Mouse (Mus musculus): Measurements from ENCODE around the gene Midn.

Gene Midn

DNA sequence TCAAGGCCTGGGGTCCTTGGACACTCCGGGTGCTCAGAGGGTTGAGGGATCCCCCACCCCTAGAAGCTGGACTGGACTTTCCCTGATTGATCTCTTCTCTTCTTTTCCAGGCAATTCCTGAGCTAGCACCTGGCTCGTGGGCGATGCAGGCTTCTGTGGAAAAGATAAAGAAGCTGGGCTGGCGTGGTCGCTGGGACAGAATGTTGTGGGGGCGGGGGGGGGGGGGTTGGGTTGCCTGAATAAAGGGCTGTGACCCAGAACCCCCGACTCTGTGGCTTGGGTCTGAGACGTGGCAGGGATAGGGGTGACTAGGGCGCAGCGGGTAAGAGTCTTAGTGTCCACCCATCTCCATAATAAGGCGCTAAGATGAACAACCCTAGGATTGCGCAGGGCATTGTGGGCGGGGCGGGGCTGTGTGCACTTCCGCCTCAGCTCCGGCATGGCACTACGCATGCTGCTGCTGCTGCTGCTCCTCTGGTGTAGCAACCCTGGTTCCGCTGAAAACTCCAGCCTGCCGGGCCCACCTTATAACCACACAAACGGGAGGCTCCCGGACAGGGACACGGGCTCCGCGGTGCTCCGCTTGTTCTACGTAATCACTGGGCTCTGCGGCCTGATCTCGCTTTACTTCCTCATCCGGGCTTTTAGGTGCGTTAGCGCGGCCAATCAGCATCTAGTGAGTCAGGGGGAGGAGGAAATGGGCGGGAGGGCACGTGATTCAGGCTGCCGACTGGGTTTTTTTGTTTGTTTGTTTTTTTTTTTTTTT is 24.6 kb downstream of the Midn start, which contains the start of gene 1600002K03Rik:
TSS of gene 1600002K03Rik (plus strand) at position 418 of the 766 bp plus-strand sequence.
- DNase-seq, result peak; percentile 91

DNA sequence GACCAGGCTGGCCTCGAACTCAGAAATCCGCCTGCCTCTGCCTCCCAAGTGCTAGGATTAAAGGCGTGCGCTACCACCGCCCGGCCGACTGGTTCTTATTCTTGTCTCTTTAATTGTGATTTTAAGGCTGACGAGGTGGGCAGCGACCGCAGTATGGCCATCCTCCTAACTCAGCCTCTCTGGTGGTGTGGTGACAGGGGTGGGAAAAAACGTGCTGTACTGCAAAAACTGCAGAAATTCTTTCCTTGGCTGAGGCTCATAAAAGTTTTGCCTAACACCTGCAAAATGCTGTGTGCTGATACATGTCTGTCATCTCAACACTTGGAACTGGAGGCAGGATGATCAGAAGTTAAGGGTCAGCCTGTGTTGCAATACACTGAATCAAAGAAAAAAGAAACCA is 25.3 kb downstream of the Midn start:
- no peak for DNase-seq

DNA sequence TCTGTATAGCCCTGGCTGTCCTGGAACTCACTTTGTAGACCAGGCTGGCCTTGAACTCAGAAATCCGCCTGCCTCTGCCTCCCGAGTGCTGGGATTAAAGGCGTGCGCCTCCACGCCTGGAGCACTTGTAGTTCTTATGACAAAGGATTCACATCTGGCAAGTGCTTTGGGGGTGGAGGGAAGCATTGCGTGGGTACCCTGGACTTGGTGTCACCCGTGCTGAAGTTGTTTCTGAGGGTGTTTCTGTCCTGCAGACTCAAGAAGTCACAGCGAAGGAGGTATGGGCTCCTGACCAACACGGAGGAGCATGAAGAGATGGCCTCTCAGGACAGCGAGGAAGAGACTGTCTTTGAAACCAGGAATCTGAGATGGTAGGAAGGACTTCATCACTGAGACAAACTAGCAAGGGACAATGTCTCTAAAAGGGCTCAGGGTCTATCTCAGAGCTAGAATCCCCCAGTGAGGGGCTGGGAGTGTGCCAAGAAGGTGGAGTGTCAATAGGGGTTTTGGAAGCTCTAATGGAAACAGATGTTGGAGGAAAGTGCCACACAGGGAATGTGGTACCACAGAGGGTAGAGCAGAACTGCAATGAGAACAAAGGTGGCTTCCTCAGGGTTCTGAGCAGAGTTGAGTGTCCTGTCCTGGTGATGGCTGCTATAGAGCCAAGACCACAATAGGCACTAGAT is 26.0 kb downstream of the Midn start:
- peak; percentile 14 for DNase-seq

DNA sequence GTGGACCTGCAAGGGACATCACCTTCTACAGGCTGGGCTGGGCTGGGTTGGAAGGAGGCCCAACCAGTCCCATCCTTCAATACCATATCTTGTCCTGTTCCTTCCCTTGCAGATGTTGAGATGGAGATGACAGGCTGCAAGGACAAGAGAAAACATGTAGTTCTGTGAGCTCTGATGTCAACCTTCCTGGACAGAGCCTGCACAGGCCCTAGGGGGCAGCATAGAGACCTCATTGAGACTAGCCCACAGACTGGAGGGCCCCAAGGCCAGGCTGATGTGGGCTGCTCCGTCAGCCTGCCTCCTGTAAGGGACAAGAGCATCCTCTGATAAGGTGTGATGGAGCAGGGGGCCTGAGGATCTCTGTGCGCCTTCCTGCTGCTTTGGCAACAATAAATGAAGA is 26.6 kb downstream of the Midn start:
- peak; percentile 77 for DNase-seq

DNA sequence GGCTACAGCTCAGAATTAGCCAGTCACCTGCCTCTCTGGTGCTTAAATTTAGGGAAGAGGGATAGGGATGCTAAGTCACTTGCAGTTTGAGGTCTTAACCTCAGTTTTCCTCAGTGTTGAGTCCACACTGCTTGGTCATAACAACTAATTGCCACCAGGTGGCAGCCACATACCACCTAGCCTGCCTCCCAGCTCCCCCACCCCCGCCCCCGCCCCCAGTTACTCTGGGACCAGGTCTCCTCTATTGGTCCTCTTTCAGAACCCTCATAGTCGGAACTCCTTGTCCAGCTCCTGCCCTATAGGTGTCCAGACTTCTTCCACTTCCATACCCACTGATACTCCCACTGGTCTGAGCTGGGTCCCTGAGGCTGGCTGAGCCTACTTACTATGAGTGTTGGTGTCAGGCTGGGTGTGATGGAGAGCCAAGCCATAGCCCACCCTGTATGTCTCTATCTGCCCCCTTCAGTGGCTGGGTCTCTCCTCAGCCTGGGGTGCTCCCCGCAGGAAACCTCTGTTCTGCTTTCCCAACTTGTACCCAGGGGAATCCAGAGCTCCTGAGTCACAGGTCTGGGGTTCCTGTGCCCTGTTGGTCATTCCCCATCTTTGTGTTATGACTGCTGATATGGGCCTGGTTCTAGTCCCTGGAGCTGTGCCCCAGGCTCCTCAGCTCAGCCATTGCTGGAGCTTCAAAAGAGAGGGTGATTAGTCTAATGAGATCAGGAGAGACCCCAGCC is 27.6 kb downstream of the Midn start:
- DNase-seq, result peak; percentile 60

DNA sequence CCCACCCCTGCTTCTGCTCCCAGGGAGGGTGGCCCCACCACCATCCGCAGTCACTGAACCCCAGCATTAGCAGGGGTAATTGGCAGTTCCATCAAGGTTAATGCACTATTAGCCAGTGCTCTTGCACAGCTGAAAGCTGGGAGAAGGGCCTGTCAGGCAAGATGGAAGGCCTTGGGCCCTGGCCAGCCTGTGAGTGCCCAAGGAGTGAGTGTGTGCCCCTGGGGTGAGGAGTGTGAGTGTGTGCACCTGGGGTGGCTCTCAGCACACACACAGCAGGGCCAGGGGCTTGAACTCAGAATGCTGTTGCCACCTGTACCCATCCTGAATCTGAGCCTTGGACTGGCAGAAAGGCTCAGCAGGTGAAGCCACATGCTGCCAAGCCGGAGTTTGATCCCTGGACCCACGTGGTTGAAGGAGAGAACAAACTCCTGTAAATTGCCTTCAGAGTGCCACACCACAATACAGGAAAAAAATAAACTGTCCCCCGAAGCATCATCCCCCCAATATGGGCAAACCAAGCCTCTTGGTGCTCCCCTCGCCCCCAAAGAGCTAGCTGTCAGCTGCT is 28.3 kb downstream of the Midn start:
- DNase-seq, result no peak

DNA sequence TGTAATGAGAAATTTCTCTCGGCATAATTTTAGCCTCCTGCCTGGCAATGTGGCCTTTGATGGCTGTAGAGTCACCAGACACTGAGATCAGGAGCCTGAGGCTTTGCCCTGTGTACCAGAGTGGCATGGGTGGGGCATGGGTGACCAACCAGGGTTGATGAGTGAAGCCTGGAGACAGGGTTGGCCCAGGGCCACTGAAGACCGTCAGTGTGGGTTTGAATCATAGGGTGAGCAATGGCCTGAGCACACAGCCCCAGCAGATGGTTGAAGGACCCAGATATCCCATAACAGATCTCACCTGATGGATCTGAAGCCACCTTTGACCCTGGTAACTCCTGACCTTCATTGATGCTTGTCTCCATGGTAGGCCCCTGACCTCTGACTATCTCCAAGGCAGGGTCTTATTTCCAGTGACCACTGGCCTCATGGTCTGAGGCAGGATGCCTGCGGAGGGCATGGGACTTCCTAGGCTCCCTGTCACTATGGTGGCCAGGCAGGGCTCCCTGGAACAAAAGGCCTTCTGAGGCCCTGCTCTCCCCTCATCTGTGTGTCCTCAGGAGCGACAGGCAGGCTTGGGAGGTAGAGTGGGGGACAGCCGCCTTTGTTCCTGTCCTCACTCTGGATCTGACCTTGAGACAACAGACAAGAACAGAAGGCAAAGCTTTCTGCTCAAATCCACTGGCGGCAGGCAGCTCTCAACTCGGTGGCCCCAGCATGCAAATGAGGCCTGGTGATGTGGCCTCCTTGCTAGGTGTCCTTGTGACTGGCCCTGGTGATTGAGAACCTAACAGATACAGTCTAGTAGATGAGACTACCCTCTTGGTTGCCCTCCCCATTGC is 29.6 kb downstream of the Midn start:
- DNase-seq, result no peak

DNA sequence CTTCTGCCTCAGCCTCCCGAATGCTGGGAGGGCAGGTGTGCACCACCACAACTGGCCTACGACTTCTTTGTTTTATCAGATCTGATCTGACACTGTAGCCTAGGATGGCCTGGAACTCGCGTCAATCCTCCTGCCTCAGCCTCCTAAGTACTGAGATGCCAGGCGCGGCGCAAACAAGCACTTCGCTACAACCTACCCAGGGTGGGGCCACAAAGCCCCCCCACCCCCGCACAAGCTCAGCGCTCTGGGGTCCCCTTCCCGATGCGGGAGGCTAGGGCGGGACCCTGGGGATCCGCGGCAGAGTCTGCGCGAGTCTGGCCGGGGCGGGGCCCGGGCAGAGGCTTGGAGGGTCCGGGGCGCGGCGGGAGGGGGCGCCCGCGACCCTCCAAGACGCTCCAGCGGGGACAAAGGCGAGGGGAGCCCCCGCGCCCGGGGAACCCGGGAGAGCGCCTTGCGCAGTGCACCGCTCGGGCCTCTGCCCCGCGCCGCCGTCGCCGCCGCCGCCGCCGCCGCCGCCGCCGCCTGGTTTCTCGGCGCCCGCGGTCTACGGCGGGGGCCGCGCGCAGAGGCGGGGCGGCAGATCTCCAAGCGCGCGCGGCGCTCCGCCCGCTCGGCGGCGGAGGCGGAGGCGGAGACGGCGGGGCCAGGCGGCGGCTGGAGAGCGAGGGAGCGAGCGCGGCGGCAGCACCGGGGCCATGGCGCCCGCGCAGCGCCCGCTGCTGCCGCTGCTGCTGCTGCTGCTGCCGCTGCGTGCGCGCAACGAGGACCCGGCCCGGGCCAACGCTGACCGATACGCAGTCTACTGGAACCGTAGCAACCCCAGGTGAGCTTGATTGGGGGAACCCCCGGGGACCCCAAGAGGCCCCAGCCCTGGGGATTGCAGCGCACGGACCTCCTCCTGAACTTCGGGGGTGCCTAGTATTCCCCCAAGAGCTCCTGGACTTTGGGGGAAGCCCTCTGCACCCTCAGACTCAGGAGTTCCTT is 31.3 kb downstream of the Midn start, which contains the start of gene Efna2:
TSS of gene Efna2 (plus strand) at position 415 of the 984 bp plus-strand sequence.
- DNase-seq, result peak; percentile 63

DNA sequence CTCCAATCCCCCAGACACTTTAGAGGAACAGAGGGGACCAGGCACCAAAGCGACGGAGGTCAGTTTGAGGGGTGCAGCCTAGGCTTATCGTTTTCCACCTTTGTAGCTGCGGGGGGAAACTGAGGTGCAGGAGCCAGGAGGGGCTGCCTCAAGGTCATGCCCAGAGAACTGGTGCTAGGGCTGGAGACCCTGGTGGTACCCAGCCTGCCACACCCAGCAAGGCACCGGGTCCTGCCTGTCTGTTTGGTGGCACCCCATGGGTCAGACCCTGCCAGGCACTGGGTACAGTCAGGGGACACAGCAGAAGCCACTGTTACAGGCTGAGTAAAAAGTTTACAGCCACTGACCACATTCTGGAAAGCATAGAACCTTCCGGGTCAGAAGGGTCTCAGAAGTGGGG is 32.2 kb downstream of the Midn start:
- no peak for DNase-seq

DNA sequence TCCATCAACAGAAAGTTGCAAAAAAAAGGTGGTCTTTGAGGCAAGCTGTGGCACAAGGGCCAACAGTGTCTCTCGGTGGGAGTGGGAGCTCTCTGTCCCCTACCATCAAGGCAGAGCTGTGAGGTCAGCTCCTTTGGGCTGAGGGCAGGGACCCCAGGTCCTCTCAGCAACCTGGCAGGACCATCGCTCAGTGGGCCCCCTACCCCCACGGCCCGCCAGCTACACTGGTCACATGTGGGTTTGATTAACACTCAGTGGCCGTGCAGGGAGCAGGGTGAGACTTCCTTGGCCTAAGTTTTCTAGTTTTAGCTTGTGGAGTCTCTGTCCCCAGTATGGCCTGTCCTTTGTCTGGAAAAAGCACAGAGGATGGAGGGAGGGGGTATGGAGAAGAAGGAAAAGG is 32.8 kb downstream of the Midn start:
- no peak for DNase-seq

DNA sequence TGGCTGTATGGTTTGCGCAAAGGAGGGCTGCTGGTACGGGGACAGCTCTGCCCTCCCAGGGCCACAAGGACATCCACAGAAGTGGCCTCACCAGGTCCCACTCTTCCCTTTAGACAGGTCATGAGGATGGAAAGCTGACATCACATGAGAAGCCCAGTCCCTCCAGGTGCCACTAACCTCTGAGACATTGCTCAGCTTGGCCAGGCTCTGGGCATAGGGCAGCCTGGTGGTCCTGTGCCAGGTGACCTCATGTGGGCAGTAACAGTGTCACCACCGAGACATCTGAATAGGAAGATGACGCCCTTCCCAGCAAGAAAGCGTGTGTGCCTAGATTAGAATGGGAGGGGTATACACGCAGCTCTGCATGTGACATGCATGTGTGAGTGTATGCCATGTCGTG is 34.5 kb downstream of the Midn start:
- no peak for DNase-seq

DNA sequence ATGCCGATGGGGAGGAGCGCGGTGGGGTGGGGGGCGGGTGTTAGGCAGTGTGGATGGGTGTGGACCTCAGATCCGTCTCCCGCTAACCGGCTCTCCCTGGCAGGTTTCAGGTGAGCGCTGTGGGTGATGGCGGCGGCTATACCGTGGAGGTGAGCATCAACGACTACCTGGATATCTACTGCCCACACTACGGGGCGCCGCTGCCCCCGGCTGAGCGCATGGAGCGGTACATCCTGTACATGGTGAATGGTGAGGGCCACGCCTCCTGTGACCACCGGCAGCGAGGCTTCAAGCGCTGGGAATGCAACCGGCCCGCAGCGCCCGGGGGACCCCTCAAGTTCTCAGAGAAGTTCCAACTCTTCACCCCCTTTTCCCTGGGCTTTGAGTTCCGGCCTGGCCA is 38.6 kb downstream of the Midn start:
- DNase-seq, result no peak

DNA sequence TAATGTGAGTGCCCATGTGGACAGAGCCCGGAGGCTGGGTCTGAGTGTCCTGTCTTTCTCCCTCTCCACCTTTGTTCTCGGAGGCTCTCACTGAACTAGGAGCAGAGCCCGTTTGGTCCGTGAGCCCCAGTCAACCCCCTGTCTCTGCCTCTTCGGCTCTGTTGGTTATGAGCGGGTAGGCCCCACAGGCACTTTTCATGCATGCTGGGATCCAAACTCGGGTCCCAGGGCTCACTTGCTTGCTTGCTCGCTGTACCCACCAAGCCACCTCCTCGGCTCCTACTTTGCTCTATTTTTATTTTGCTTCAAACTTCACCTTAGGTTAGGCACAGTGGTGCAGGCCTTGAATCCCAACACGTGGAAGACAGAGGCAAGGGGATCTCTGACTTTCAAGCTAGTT is 39.7 kb downstream of the Midn start:
- no peak for DNase-seq

DNA sequence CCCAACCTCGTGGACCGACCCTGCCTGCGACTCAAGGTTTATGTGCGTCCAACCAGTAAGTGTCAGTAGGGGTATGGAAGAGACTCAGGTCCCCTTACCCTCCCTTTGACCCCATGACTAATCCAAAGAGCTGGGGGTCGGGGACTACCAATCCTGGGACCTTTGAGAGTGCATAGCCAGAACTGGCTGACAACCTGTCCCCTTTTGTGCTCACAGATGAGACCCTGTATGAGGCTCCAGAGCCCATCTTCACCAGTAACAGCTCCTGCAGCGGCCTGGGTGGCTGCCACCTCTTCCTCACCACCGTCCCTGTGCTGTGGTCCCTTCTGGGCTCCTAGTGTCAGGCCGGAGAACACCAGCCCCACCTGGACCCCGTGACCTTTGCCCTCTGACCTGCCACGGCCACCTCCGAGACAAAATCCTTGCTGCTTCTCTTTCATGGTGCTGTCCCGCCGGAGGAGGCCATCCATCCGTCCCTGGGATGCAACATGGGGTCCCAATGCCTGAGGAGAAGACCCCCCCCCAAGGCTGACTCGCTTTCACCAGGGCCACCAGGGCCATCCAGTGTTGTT is 40.5 kb downstream of the Midn start:
- DNase-seq, result no peak

DNA sequence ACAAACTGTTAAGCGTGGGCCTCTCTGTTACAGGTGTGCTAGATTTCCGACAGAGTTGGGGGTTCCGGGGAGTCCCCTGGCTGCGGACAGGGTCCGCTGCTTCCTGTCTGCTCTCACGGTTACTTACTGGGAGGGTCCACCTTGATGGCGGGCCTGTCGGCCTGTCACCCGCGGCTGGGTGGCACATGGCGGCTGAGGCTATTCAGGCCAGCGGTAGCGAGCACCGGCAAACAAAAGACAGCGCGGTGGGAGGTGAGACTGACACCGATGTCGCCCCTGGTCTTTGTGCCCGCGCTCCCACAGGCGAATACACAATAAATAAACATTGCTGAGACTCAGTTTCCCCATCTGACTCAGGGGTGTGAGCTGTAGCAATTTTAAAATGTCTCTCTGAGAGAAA is 41.9 kb downstream of the Midn start:
- DNase-seq, result no peak

DNA sequence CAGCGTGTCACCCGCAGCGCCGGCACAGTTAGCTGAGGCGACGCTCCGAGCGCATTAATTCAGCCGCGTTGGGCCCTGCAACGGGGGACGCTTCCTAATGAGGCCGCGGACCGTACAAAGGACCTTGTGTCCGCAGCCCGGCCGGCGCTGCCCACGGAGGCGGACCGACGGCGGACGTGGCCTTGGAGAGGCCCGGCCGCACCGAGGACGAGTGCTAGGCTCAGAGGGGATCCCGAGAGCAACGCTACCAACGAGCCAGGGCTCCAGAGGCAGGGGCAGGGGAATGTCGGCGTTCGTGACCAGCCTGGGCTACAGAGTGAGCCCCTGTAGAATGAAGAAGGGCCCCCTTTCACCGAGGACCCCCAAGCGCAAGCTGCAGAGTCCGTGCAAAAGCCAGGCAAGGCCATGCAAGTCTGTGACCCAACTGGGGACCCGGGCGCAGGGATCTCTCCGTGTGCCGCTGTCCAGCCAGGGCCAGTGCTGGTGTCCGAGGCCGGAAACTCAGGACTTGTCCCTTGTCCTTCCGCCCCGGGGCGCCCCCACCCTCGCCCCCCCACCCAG is 42.5 kb downstream of the Midn start:
- no peak for DNase-seq

DNA sequence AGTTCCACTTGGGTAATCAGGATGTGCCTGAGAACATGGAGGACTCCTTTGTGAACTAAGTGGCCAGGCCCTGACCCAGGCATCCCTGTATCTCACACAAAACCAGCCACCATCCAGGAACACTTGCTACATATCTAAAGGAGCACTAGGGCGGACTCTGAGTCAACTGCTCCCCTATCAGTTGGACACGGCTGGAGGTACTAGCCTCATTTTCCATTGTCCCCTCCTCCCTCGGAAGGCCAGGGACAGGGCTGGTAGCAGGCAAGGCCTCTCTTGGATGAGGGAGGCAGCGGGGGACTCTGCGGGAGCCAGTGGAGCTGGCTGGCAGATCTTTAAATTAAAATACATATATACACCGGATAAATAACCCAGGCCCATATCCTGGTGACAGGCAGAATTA is 45.9 kb downstream of the Midn start:
- DNase-seq, result no peak

DNA sequence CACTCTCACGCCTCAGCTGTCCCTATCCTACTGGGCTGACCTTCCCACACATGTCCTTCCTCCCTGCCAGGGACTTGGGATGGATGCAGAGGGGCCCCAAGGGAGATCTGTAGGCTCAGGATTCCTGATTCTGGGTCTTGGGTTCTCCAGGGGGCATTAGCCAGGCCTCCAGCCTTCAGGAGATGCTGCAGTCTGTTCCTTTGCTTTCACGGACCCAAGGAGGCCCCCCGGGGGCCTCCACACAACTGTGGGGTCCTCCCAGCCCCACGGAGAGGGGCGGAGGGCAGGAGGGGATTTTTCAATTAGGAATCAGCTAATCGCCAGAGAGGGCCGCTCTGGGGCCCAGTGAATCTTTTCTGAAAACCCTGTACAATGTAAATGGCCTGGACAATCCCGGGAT is 46.4 kb downstream of the Midn start:
- DNase-seq, result no peak

DNA sequence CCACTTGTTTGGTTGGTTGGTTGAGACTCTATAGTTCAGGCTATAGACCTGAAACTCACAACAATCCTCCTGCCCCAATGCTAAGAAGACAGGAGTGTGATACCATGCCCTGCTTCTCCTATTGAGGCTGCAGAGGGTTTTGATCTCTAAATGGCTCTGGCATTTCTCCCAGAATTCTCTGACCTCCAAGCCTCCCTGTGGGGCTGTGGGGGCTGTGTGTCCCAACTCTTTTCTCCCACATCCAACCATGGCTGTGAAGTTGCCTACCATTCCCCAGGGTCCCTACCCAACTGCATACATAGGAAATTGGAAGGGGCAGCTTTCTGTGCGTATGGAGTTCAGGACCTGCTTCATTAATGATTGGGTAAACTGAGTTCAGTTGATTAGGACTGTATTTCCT is 48.1 kb downstream of the Midn start:
- no peak for DNase-seq

DNA sequence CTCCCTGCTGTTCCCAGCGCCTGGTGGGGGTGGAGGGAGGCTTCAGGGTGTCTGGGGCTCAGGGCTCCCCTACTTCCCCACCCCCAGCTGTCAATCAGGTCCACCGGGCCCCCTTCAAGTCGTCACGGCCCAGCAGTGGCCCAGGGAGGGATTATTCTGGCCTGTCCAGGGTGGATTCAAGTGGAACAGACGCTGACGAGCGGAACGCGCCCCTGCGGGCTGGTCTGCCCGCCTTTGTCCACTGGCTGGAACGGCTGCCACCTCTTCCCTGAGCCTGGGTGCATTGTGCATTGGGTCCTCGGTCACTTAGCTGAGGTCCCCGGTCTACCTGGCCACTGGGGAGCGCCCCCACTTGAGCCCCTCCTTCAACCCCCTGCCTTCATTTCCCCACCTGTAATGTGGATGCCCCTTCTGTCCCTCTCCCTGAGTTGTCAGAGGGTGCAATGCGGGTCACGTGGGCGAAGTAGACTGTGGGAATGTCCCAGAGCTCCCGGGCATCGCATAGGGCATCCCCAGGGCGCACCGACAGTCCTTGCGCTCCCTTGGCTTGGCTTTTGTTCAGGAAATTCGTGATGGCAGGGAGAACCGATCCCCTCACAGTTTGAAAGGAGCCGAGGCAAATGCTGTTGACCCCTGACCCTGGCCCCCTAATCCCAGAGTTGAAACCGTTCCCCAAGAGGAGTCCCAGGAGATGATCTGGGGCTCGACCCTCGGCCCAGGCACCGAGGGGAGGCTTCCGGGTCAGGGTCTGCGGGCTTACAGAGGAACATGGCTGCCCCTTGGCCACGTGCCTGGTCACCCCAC is 48.9 kb downstream of the Midn start:
- DNase-seq, result no peak

Data from thymus, postnatal 4 days (tissue).